Mouse (Mus musculus): ENCODE measurements around the gene Tnfrsf23. TPM values are rescaled to one million over a fixed set of nuclear protein-coding genes. Genes with fewer than 3 reads are reported as not detected.
"Not testable (repeated sequence)": the region's sequence is repeated elsewhere in the genome, so short reads cannot be mapped to it uniquely, and the experiment has no call there.

The Tnfrsf23 gene
- polyA plus RNA-seq, 1 experiment, result 46.4 TPM

GRCm38 (mm10) chr7:143681566-143681965, 4.1 kb downstream of the Tnfrsf23 start:
- no peak overlapping the region for H3K4me3 ChIP-seq (ENCODE audit: insufficient read depth, low read length)
- TF ChIP-seq POLR2A (IDR thresholded peaks at IDR 0.05; ENCODE audit: low read depth, low read length), result no peak
- TF ChIP-seq CTCF (IDR thresholded peaks at IDR 0.05; ENCODE audit: borderline replicate concordance, insufficient read depth, low read length), result no peak
- no peaks in the 10 kb centered on the region for H3K4me1 ChIP-seq (ENCODE audit: control insufficient read depth, insufficient read depth, low read length)
- H3K27ac ChIP-seq (ENCODE audit: insufficient read depth, low read length), result no peak overlapping the region

GRCm38 (mm10) chr7:143680836-143681235, 4.8 kb downstream of the Tnfrsf23 start:
- not testable (repeated sequence) for H3K4me1 ChIP-seq (ENCODE audit: control insufficient read depth, insufficient read depth, low read length); H3K4me3 ChIP-seq (ENCODE audit: insufficient read depth, low read length)

GRCm38 (mm10) chr7:143679650-143680049, 6.0 kb downstream of the Tnfrsf23 start:
- H3K4me3 ChIP-seq (ENCODE audit: insufficient read depth, low read length); H3K27ac ChIP-seq (ENCODE audit: insufficient read depth, low read length); H3K4me1 ChIP-seq (ENCODE audit: control insufficient read depth, insufficient read depth, low read length): not testable (repeated sequence)

More at GRCm38 (mm10) chr7:143680836-143681235, 4.8 kb downstream of the Tnfrsf23 start:
- not testable (repeated sequence) for H3K27ac ChIP-seq (ENCODE audit: insufficient read depth, low read length)

GRCm38 (mm10) chr7:143666427-143667311, 19.0 kb downstream of the Tnfrsf23 start:
- TF ChIP-seq CTCF (IDR thresholded peaks at IDR 0.05; ENCODE audit: borderline replicate concordance, insufficient read depth, low read length) (no peak), POLR2A (IDR thresholded peaks at IDR 0.05; ENCODE audit: low read depth, low read length) (no peak)
- no peak overlapping the region for H3K4me3 ChIP-seq (ENCODE audit: insufficient read depth, low read length)

GRCm38 (mm10) chr7:143663470-143663869, 22.2 kb downstream of the Tnfrsf23 start:
- Histone ChIP-seq H3K27ac (ENCODE audit: insufficient read depth, low read length) (no peak overlapping the region), H3K4me1 (ENCODE audit: control insufficient read depth, insufficient read depth, low read length) (no peaks in the 10 kb centered on the region), H3K4me3 (ENCODE audit: insufficient read depth, low read length) (no peak overlapping the region)
- no peak for TF ChIP-seq POLR2A (IDR thresholded peaks at IDR 0.05; ENCODE audit: low read depth, low read length)
- TF ChIP-seq CTCF (IDR thresholded peaks at IDR 0.05; ENCODE audit: borderline replicate concordance, insufficient read depth, low read length), result no peak

More at GRCm38 (mm10) chr7:143666427-143667311, 19.0 kb downstream of the Tnfrsf23 start:
- H3K4me1 ChIP-seq (ENCODE audit: control insufficient read depth, insufficient read depth, low read length), result no peaks in the 10 kb centered on the region
- H3K27ac ChIP-seq (ENCODE audit: insufficient read depth, low read length), result no peak overlapping the region

- Histone ChIP-seq H3K4me3 (ENCODE audit: insufficient read depth, low read length) (no peak overlapping the region), H3K4me1 (ENCODE audit: control insufficient read depth, insufficient read depth, low read length) (no peaks in the 10 kb centered on the region), H3K27ac (ENCODE audit: insufficient read depth, low read length) (no peak overlapping the region)
- TF ChIP-seq POLR2A (IDR thresholded peaks at IDR 0.05; ENCODE audit: low read depth, low read length) (no peak), CTCF (IDR thresholded peaks at IDR 0.05; ENCODE audit: borderline replicate concordance, insufficient read depth, low read length) (no peak)
Observed at GRCm38 (mm10) chr7:143660797-143661196, 24.9 kb downstream of the Tnfrsf23 start.

GRCm38 (mm10) chr7:143649769-143650346, 35.8 kb downstream of the Tnfrsf23 start:
- not testable (repeated sequence) for H3K4me1 ChIP-seq (ENCODE audit: control insufficient read depth, insufficient read depth, low read length); H3K27ac ChIP-seq (ENCODE audit: insufficient read depth, low read length); H3K4me3 ChIP-seq (ENCODE audit: insufficient read depth, low read length)

- H3K4me1 ChIP-seq (ENCODE audit: control insufficient read depth, insufficient read depth, low read length), result no peaks in the 10 kb centered on the region
- peak within 1 kb of the TSS; percentile 69 for H3K4me3 ChIP-seq (ENCODE audit: insufficient read depth, low read length)
- TF ChIP-seq CTCF (IDR thresholded peaks at IDR 0.05; ENCODE audit: borderline replicate concordance, insufficient read depth, low read length) (no peak), POLR2A (IDR thresholded peaks at IDR 0.05; ENCODE audit: low read depth, low read length) (peak; percentile 77)
- H3K27ac ChIP-seq (ENCODE audit: insufficient read depth, low read length), result no peak within 1 kb of the TSS
Observed at GRCm38 (mm10) chr7:143649034-143649768, 36.5 kb downstream of the Tnfrsf23 start, which contains the start of gene Tnfrsf22. Tnfrsf22 (minus strand) TSS chr7:143649661.

GRCm38 (mm10) chr7:143643949-143644348, 41.7 kb downstream of the Tnfrsf23 start:
- not testable (repeated sequence) for H3K27ac ChIP-seq (ENCODE audit: insufficient read depth, low read length); H3K4me1 ChIP-seq (ENCODE audit: control insufficient read depth, insufficient read depth, low read length)

GRCm38 (mm10) chr7:143636674-143637073, 49.0 kb downstream of the Tnfrsf23 start:
- no peak overlapping the region for H3K4me3 ChIP-seq (ENCODE audit: insufficient read depth, low read length)
- no peak overlapping the region for H3K27ac ChIP-seq (ENCODE audit: insufficient read depth, low read length)
- H3K4me1 ChIP-seq (ENCODE audit: control insufficient read depth, insufficient read depth, low read length), result no peaks in the 10 kb centered on the region
- TF ChIP-seq CTCF (IDR thresholded peaks at IDR 0.05; ENCODE audit: borderline replicate concordance, insufficient read depth, low read length), result no peak
- no peak for TF ChIP-seq POLR2A (IDR thresholded peaks at IDR 0.05; ENCODE audit: low read depth, low read length)

More at GRCm38 (mm10) chr7:143643949-143644348, 41.7 kb downstream of the Tnfrsf23 start:
- H3K4me3 ChIP-seq (ENCODE audit: insufficient read depth, low read length), result not testable (repeated sequence)

All from embryonic fibroblast, embryonic 13.5 days (primary cell).